Mouse (Mus musculus) left cerebral cortex, adult 8-10 months (tissue): ENCODE measurements around the gene Lbhd2. TPM values are rescaled to one million over a fixed set of nuclear protein-coding genes. Genes with fewer than 3 reads are reported as not detected.

Experiments
- DNase-seq, 2 experiments: peaks; one replicate each; pipeline ENCODE4 v3.0.0; 2022; ENCODE audit warnings: low spot score in 2 of 2
- total RNA-seq, 4 experiments: library from RNA; stranded (reverse); gene quantifications; 2 replicates each; pipeline ENCODE4 v1.2.4; 2022

Gene Lbhd2
- 1 to 10 TPM; 2.4 to 4.8 (median 3.5) TPM for total RNA-seq

DNA sequence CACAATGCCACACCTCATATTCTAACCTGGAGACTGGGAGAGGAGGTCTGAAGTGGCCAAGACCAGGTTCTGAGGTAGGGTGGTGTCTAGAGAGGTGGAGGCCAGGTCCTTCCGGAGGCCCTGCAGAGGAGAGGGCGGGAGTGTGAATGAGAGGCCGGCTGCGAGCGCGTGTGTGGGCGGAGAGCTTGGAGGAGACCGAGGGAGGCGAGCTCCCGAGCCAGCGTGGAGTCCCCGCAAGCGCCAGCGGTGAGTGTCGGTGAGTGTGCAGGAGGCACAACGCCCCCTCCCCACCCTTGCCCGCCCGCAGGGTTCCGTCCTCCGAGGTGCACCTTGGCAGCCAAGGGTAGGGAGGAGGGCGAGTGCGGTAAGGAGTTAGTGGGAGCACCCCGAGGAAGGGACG is at the start of gene Lbhd2:
Gene Lbhd2 (plus strand): TSS at position 188 of the 400 bp plus-strand sequence.
- no peak for DNase-seq

- DNase-seq, result no peak
Measured at GRCm38 (mm10) chr12:111360671-111361070, 45.9 kb upstream of the Lbhd2 start.

GRCm38 (mm10) chr12:111361319-111362098 is 45.1 kb upstream of the Lbhd2 start:
- no peak for DNase-seq

GRCm38 (mm10) chr12:111364234-111364633 is 42.4 kb upstream of the Lbhd2 start:
- no peak for DNase-seq

DNA sequence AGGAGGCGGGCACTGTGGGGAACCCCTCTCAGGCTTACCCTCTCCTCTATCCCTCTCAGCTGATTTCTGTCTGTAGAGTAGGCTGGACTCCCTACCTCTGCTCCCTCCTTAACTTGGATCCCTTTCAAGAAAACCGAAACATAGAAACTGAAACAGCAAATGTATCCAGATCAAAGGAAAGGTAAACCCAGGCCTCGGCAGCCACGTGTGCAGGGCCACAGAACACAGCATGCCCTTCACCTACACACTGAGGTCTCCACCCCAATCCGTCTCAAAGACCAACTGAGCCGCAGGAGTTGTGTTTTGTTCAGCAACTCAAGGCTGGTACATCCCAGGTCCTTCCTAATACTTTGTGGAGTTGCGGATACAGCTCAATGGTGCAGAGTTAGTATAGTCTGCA is 39.5 kb upstream of the Lbhd2 start:
- DNase-seq, result no peak

GRCm38 (mm10) chr12:111370249-111370648 is 36.4 kb upstream of the Lbhd2 start:
- DNase-seq, result no peak

GRCm38 (mm10) chr12:111371905-111372304 is 34.7 kb upstream of the Lbhd2 start:
- DNase-seq, result no peak

DNA sequence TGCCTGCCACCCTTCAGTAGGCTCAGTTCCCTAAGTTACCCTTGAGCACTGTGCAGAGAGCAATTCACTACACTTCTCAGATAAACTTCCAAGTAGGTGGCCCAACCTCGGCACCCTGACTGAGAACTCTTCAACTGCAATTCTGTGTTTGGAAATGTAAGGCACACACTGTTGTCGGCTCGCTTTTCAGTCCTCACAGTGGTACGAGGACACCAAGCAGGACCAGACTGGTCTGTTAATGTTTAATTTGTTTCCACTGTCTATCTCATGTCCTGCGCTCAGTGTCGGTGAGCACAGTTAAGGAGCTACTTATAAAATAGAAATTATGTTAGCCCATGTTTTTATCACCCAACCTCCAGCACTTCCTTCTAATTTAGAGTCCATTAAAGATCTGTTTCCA is 33.2 kb upstream of the Lbhd2 start:
- no peak for DNase-seq

- DNase-seq, result no peak
Measured at GRCm38 (mm10) chr12:111374727-111375126, 31.9 kb upstream of the Lbhd2 start.

DNA sequence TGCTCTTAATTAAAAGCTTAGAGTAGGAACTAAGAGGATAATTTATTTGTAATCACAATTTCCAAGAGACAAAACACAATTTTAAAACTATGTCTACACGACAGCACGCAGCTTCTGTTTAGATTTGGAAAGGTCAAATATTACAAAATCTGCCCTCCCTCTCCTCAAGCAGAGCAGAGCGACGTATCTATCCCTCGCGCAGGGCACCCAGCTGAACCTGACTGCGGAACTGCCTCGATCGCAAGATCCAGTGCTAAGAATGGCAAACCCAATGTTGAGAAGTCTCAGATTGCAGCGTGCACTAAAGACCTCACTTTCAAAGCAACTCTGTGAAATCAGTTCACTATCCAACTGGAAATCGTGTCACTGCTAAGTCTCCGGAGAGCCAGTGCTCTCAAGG is 31.1 kb upstream of the Lbhd2 start:
- DNase-seq, result no peak

- no peak for DNase-seq
Measured at GRCm38 (mm10) chr12:111376053-111376452, 30.6 kb upstream of the Lbhd2 start.

- DNase-seq, result peak in 1 of 2 experiments; percentile 47
Measured at GRCm38 (mm10) chr12:111376826-111377331, 29.7 kb upstream of the Lbhd2 start.

GRCm38 (mm10) chr12:111377376-111377973 is 29.1 kb upstream of the Lbhd2 start, which contains the start of gene Cdc42bpb:
Gene Cdc42bpb, minus strand, starts transcription at chr12:111377718.
- peak; percentile 93 to 95 for DNase-seq

DNA sequence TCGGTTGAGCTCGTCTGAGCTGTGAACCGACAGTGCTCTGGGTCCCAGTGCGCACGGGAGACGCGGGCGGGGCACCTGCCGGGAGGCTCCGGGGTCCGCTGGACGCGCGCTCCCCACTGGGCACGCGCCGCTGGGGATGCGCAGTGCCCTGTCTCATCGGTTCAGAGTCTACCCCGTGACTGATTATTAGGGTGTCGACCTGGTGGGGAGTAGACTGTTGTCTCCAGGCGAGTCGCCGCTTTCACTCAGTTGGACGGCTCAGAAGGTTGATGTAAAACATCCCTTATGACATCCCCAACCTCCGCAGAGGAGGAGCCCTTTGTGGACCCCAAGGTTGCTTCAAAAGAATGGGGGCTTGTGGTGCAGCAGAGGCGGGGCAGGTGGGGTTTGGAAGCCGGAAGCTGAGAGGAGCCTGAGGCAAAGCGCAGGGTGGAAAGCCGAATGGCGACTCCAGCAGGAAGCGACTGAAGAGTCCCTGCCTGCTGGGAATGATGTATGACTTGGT is 28.6 kb upstream of the Lbhd2 start:
- DNase-seq, result peak in 1 of 2 experiments; percentile 51

GRCm38 (mm10) chr12:111378812-111379211 is 27.8 kb upstream of the Lbhd2 start:
- DNase-seq, result no peak

GRCm38 (mm10) chr12:111385883-111386641 is 20.5 kb upstream of the Lbhd2 start:
- DNase-seq, result no peak

- DNase-seq, result no peak
Measured at GRCm38 (mm10) chr12:111386642-111387120, 19.9 kb upstream of the Lbhd2 start.

GRCm38 (mm10) chr12:111387146-111387545 is 19.5 kb upstream of the Lbhd2 start:
- DNase-seq, result no peak

GRCm38 (mm10) chr12:111394008-111394407 is 12.6 kb upstream of the Lbhd2 start:
- no peak for DNase-seq

DNA sequence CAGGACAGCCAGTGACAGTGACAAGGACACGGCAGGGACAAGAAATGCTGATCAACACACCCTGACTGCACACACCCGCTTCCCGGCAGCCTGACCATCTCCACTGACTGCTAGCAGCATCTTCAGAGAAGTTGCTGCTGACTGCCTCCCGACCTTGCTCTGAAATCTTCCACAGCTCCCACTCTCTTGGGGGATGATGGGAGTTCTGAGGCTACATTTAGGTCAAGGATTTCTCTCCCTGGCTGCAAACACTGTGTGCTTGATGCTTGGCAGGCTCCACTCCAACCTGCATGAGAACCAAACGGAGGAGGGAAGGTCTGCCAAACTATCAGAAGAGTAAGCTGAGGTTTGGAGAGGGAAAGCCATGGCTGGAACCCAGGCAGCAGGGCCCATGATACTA is 9.6 kb upstream of the Lbhd2 start:
- DNase-seq, result no peak

GRCm38 (mm10) chr12:111401454-111402184 is 5.0 kb upstream of the Lbhd2 start:
- DNase-seq, result no peak
